Mouse (Mus musculus) midbrain, embryonic 16.5 days (tissue): ENCODE measurements around the gene Dkc1. TPM values are rescaled to one million over a fixed set of nuclear protein-coding genes. Genes with fewer than 3 reads are reported as not detected.
A peak's percentile ranks its signal among the peaks of the same experiment; 100 is the strongest.

ENCODE experiments used
- ATAC-seq: fragments of 200-750 bp; cut with Nextera tagmentation; 2 replicates; pipeline ENCODE4 v1.8.0; 2017; ENCODE audit warnings: moderate TSS enrichment
- H3K27ac ChIP-seq: fragments of 300-500 bp; sonication (generic); 2 replicates; pipeline ENCODE4 v1.5.1; 2014; ENCODE audit warnings: mild to moderate bottlenecking, low read length, mixed read lengths
- H3K27me3 ChIP-seq: fragments of 300-500 bp; sonication (generic); 2 replicates; pipeline ENCODE4 v1.6.1; 2014; ENCODE audit warnings: low read depth, low read length, mixed read lengths; ENCODE audit not compliant: control insufficient read depth, insufficient read depth
- H3K36me3 ChIP-seq: fragments of 300-500 bp; sonication (generic); 2 replicates; pipeline ENCODE4 v1.6.1; 2014; ENCODE audit warnings: mild to moderate bottlenecking, low read length, moderate library complexity, mixed read lengths; ENCODE audit not compliant: control insufficient read depth, insufficient read depth
- H3K4me1 ChIP-seq: fragments of 300-500 bp; sonication (generic); 2 replicates; pipeline ENCODE4 v1.6.1; 2014; ENCODE audit warnings: mild to moderate bottlenecking, low read length, mixed read lengths; ENCODE audit not compliant: control insufficient read depth, insufficient read depth
- H3K4me2 ChIP-seq: fragments of 300-500 bp; sonication (generic); 2 replicates; pipeline ENCODE4 v1.6.1; 2014; ENCODE audit warnings: mild to moderate bottlenecking, low read length, mixed read lengths
- H3K4me3 ChIP-seq: fragments of 300-500 bp; sonication (generic); 2 replicates; pipeline ENCODE4 v1.5.1; 2014; ENCODE audit warnings: low read depth, mild to moderate bottlenecking, low read length, moderate library complexity, mixed read lengths
- H3K9ac ChIP-seq: fragments of 300-500 bp; sonication (generic); 2 replicates; pipeline ENCODE4 v1.6.1; 2014; ENCODE audit warnings: low read depth, low read length, mixed read lengths
- H3K9me3 ChIP-seq: fragments of 300-500 bp; sonication (generic); replicated peaks from 2 replicates; pipeline ENCODE4 v1.6.1; 2014; ENCODE audit warnings: mild to moderate bottlenecking, low read length, mixed read lengths; ENCODE audit not compliant: control insufficient read depth, poor library complexity, severe bottlenecking
- WGBS: fragments of 180-500 bp; shearing (Covaris S2); extraction: QIAGEN DNeasy Blood & Tissue Kit; methylation state at CpG from one replicate; pipeline ENCODE4 v1.1.7; 2014; 5-methylcytosine and 5-hydroxymethylcytosine counted together
- polyA plus RNA-seq: library from polyadenylated mRNA; unstranded; fragments of >200 nt; fragmentation: Nextera tagmentation; extraction: Ambion mirVana; gene quantifications from 2 replicates; pipeline ENCODE4 v1.2.1, GENCODE M21; 2015

Gene Dkc1
- 50.1 and 57.5 TPM in 2 replicates for polyA plus RNA-seq

- no peaks in the 10 kb centered on the region for H3K27me3 ChIP-seq
- peak within 1 kb of the TSS; percentile 51 for H3K4me3 ChIP-seq
- peak within 1 kb of the TSS; percentile 59 for H3K4me2 ChIP-seq
- H3K27ac ChIP-seq: peak within 1 kb of the TSS; percentile 72
- no peaks in the 10 kb centered on the region for H3K36me3 ChIP-seq
- ATAC-seq: peak; percentile 100
- no peaks in the 10 kb centered on the region for H3K9me3 ChIP-seq
- peak within 1 kb of the TSS; percentile 64 for H3K9ac ChIP-seq
- WGBS: 21% methylated on average over 27 of the region's 29 CpGs
- H3K4me1 ChIP-seq: peaks cover 9% of the 10 kb centered on the region; the same call in 1 of the 2 replicates
Measured at GRCm38 (mm10) chrX:75095369-75096162, at the start of gene Dkc1. Gene Dkc1, plus strand, starts transcription at chrX:75095854.

GRCm38 (mm10) chrX:75045931-75046330 is 49.7 kb upstream of the Dkc1 start:
- Histone ChIP-seq H3K9ac (no peak overlapping the region), H3K4me1 (no peaks in the 10 kb centered on the region), H3K27ac (no peak overlapping the region), H3K4me2 (no peak overlapping the region), H3K4me3 (no peak overlapping the region), H3K9me3 (no peaks in the 10 kb centered on the region), H3K27me3 (no peaks in the 10 kb centered on the region), H3K36me3 (no peaks in the 10 kb centered on the region)
- 95% methylated on average over 1 of the region's 1 CpGs for WGBS
- ATAC-seq: no peak

GRCm38 (mm10) chrX:75046921-75047635 is 48.6 kb upstream of the Dkc1 start:
- no peak for ATAC-seq

GRCm38 (mm10) chrX:75056120-75056775 is 39.4 kb upstream of the Dkc1 start:
- Histone ChIP-seq H3K4me1 (no peaks in the 10 kb centered on the region), H3K27me3 (no peaks in the 10 kb centered on the region), H3K9ac (no peak overlapping the region), H3K36me3 (no peaks in the 10 kb centered on the region), H3K4me2 (no peak overlapping the region), H3K4me3 (no peak overlapping the region), H3K27ac (no peak overlapping the region), H3K9me3 (no peaks in the 10 kb centered on the region)
- 88% methylated on average over 2 of the region's 2 CpGs for WGBS
- ATAC-seq: no peak

More at GRCm38 (mm10) chrX:75046921-75047635, 48.6 kb upstream of the Dkc1 start:
- 74% methylated on average over 3 of the region's 3 CpGs for WGBS
- no peak overlapping the region for H3K27ac ChIP-seq
- H3K27me3 ChIP-seq: no peaks in the 10 kb centered on the region
- H3K4me3 ChIP-seq: no peak overlapping the region
- H3K4me2 ChIP-seq: no peak overlapping the region
- no peak overlapping the region for H3K9ac ChIP-seq
- H3K9me3 ChIP-seq: no peaks in the 10 kb centered on the region
- no peaks in the 10 kb centered on the region for H3K36me3 ChIP-seq
- H3K4me1 ChIP-seq: no peaks in the 10 kb centered on the region

GRCm38 (mm10) chrX:75082351-75082750 is 13.3 kb upstream of the Dkc1 start:
- Histone ChIP-seq H3K9ac (no peak overlapping the region), H3K4me1 (no peaks in the 10 kb centered on the region), H3K4me2 (no peak overlapping the region), H3K27me3 (no peaks in the 10 kb centered on the region), H3K9me3 (no peaks in the 10 kb centered on the region), H3K36me3 (no peaks in the 10 kb centered on the region), H3K27ac (no peak overlapping the region), H3K4me3 (no peak overlapping the region)
- no peak for ATAC-seq
- 57% methylated on average over 2 of the region's 2 CpGs for WGBS

- H3K4me1 ChIP-seq: no peaks in the 10 kb centered on the region
- H3K4me2 ChIP-seq: peak overlapping the region; percentile 57
- H3K27me3 ChIP-seq: no peaks in the 10 kb centered on the region
- 23% methylated on average over 24 of the region's 26 CpGs for WGBS
- H3K4me3 ChIP-seq: peak overlapping the region; percentile 42
- H3K9ac ChIP-seq: peak overlapping the region; percentile 54; the same call in 1 of the 2 replicates
- peak; percentile 92 for ATAC-seq
- H3K9me3 ChIP-seq: no peaks in the 10 kb centered on the region
- H3K27ac ChIP-seq: peak overlapping the region; percentile 7; the same call in 1 of the 2 replicates
- no peaks in the 10 kb centered on the region for H3K36me3 ChIP-seq
Measured at GRCm38 (mm10) chrX:75083982-75084773, 11.5 kb upstream of the Dkc1 start.

- 17% methylated on average over 9 of the region's 17 CpGs for WGBS
Measured at GRCm38 (mm10) chrX:75084774-75085508, 10.7 kb upstream of the Dkc1 start, which contains the start of gene Gab3. Gene Gab3, minus strand, starts transcription at chrX:75085458.

GRCm38 (mm10) chrX:75085654-75086053 is 10.0 kb upstream of the Dkc1 start:
- WGBS: 10% methylated on average over 1 of the region's 1 CpGs
- peak; percentile 23; the same call in 1 of the 2 replicates for ATAC-seq
- H3K4me3 ChIP-seq: no peak overlapping the region; the same call in 1 of the 2 replicates
- no peaks in the 10 kb centered on the region for H3K4me1 ChIP-seq
- no peak overlapping the region for H3K27ac ChIP-seq
- no peaks in the 10 kb centered on the region for H3K36me3 ChIP-seq
- no peak overlapping the region for H3K9ac ChIP-seq
- H3K9me3 ChIP-seq: no peaks in the 10 kb centered on the region
- H3K27me3 ChIP-seq: no peaks in the 10 kb centered on the region
- H3K4me2 ChIP-seq: peak overlapping the region; percentile 57; the same call in 1 of the 2 replicates

More at GRCm38 (mm10) chrX:75084774-75085508, 10.7 kb upstream of the Dkc1 start, which contains the start of gene Gab3:
- Histone ChIP-seq H3K4me1 (no peaks in the 10 kb centered on the region), H3K9ac (peak within 1 kb of the TSS; percentile 54; the same call in 1 of the 2 replicates), H3K9me3 (no peaks in the 10 kb centered on the region), H3K4me3 (peak within 1 kb of the TSS; percentile 42), H3K27me3 (no peaks in the 10 kb centered on the region), H3K27ac (peak within 1 kb of the TSS; percentile 53; the same call in 1 of the 2 replicates), H3K36me3 (no peaks in the 10 kb centered on the region), H3K4me2 (peak within 1 kb of the TSS; percentile 57)
- peak; percentile 96 for ATAC-seq
